Mouse (Mus musculus): Measurements from ENCODE around the gene Fgr. TPM values are rescaled to one million over a fixed set of nuclear protein-coding genes. Genes with fewer than 3 reads are reported as not detected.

The Fgr gene
- total and polyA plus RNA-seq, 2 experiments from 2014 or later: 0.19 to 0.33 TPM

DNA sequence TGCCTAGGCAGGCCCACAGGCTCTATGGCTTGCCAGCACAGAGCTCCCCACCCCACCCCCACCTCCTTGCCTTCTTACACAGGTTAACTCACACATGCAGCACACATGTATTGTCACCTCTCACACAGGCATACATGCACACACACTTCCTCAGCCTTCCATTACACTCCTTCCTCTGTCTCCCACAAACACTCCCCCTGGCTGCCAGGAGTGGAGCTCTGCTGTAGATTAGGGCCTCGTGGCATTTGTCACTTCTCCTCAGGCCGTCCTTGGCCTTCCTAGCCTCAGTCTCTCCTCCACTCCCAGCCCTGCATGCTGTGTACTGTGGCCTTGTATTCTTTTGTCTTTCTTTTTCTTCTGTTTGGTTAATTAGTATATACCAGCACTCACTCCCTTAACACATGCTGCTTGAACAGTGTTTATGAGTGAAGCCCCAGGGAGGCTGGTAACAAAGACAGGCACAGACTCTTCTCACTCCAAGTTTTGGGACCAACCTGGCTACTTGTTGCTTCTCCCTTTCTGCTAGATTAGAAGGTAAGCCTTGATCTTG, 53.0 kb downstream of the Fgr start:
- H3K4me1 ChIP-seq (ENCODE audit: insufficient read depth, low read length): peaks cover 26% of the 10 kb centered on the region; the same call in 1 of the 2 replicates
- ATAC-seq (ENCODE audit: low FRiP score): no peak

DNA sequence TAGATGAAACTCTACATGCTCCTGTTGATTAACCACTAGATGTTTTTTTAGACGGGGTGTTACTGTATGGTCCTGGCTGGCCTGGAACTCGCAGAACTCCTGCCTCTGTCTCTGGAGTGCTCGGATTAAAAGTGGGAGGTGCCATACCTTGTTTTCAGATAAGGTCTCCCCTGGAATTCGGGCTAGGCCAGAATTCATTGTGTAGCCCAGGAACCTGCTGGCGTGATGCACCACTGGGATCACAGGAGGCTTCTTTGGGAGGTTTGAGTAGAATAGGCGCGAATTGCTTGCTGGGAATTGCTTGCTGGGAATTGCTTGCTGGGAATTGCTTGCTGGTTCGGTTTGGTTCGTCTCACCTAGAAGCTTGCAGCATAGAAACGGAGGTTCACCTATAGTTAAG, 53.8 kb downstream of the Fgr start:
- WGBS: 57% methylated on average over 10 of the region's 10 CpGs
- Histone ChIP-seq H3K4me1 (ENCODE audit: insufficient read depth, low read length) (peaks cover 18% of the 10 kb centered on the region; the same call in 1 of the 2 replicates), H3K27me3 (ENCODE audit: insufficient read depth, low read length) (no peaks in the 10 kb centered on the region), H3K4me3 (ENCODE audit: low read depth, low read length) (no peak overlapping the region), H3K27ac (ENCODE audit: low read depth, low read length) (no peak overlapping the region), H3K9me3 (ENCODE audit: low read length) (no peaks in the 10 kb centered on the region), H3K9ac (replicated peaks; ENCODE audit: low read length, poor library complexity, severe bottlenecking) (no peak overlapping the region), H3K36me3 (ENCODE audit: insufficient read depth, low read length) (peaks cover 6% of the 10 kb centered on the region; the same call in 1 of the 2 replicates), H3K4me2 (ENCODE audit: low read depth, low read length, poor library complexity, severe bottlenecking) (no peak overlapping the region)
- no peak for TF ChIP-seq CTCF (IDR thresholded peaks at IDR 0.05)
- no peak for ATAC-seq (ENCODE audit: low FRiP score)
- no peak for DNase-seq (ENCODE audit: low spot score)

More for the DNA sequence above, 53.0 kb downstream of the Fgr start:
- TF ChIP-seq CTCF (IDR thresholded peaks at IDR 0.05): peak; percentile 67
- no peak for DNase-seq (ENCODE audit: low spot score)
- peaks cover 6% of the 10 kb centered on the region; the same call in 1 of the 2 replicates for H3K36me3 ChIP-seq (ENCODE audit: insufficient read depth, low read length)
- no peak overlapping the region for H3K9ac ChIP-seq (replicated peaks; ENCODE audit: low read length, poor library complexity, severe bottlenecking)
- 14% methylated on average over 2 of the region's 2 CpGs for WGBS
- H3K9me3 ChIP-seq (ENCODE audit: low read length): no peaks in the 10 kb centered on the region
- peak overlapping the region; percentile 32; the same call in 1 of the 2 replicates for H3K27ac ChIP-seq (ENCODE audit: low read depth, low read length)
- H3K4me3 ChIP-seq (ENCODE audit: low read depth, low read length): no peak overlapping the region
- H3K27me3 ChIP-seq (ENCODE audit: insufficient read depth, low read length): no peaks in the 10 kb centered on the region
- no peak overlapping the region for H3K4me2 ChIP-seq (ENCODE audit: low read depth, low read length, poor library complexity, severe bottlenecking)

DNA sequence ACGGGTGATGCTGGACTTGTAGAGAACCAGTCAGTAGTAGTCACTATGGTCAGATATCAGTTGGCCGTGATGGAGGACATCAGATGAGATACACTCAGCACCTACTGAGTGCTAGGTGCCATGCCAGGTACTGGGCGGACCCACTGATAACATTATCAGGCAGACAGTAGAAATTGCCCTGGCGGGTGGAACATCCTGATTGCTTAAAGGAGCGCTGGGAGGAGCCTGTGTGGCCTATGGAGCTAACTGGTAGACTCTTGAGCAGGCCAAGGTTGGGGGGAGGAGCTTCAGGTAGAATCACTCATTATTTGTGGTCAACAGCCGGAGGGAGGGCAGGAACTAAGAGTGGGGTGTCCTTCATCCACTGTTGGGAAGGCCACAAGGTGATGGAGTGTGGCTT, 54.3 kb downstream of the Fgr start:
- Histone ChIP-seq H3K4me1 (ENCODE audit: insufficient read depth, low read length) (peaks cover 13% of the 10 kb centered on the region; the same call in 1 of the 2 replicates), H3K9me3 (ENCODE audit: low read length) (no peaks in the 10 kb centered on the region), H3K9ac (replicated peaks; ENCODE audit: low read length, poor library complexity, severe bottlenecking) (no peak overlapping the region), H3K36me3 (ENCODE audit: insufficient read depth, low read length) (peaks cover 6% of the 10 kb centered on the region; the same call in 1 of the 2 replicates), H3K27me3 (ENCODE audit: insufficient read depth, low read length) (no peaks in the 10 kb centered on the region), H3K4me3 (ENCODE audit: low read depth, low read length) (no peak overlapping the region), H3K4me2 (ENCODE audit: low read depth, low read length, poor library complexity, severe bottlenecking) (no peak overlapping the region), H3K27ac (ENCODE audit: low read depth, low read length) (no peak overlapping the region)
- WGBS: 93% methylated on average over 6 of the region's 6 CpGs
- no peak for TF ChIP-seq CTCF (IDR thresholded peaks at IDR 0.05)
- DNase-seq (ENCODE audit: low spot score) (no peak), ATAC-seq (ENCODE audit: low FRiP score) (no peak)

DNA sequence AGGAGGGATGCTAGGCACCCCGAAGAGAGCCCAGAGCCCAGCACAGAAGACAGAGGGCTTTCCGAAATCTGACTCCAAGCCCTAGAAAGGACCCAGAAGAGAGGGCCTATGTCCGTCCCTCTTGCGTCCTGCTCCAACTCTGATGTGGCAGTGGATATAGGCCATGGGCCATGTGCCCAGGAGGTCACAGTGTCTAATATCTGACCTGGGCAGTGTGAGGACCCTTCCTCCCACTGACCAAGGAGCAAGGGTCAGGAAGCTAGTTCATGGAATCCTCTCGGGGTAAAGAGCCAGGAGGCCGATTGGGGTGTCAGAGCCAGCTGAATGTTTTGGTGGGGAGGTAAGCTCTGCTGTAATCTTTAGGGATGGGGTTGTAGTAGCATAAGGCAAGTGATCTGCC, 55.0 kb downstream of the Fgr start:
- TF ChIP-seq CTCF (IDR thresholded peaks at IDR 0.05): no peak
- H3K36me3 ChIP-seq (ENCODE audit: insufficient read depth, low read length): peaks cover 6% of the 10 kb centered on the region; the same call in 1 of the 2 replicates
- no peak for DNase-seq (ENCODE audit: low spot score)
- peaks cover 10% of the 10 kb centered on the region; the same call in 1 of the 2 replicates for H3K4me1 ChIP-seq (ENCODE audit: insufficient read depth, low read length)
- 82% methylated on average over 6 of the region's 6 CpGs for WGBS
- ATAC-seq (ENCODE audit: low FRiP score): no peak
- no peak overlapping the region for H3K4me3 ChIP-seq (ENCODE audit: low read depth, low read length)
- H3K9me3 ChIP-seq (ENCODE audit: low read length): no peaks in the 10 kb centered on the region
- no peak overlapping the region for H3K27ac ChIP-seq (ENCODE audit: low read depth, low read length)
- H3K9ac ChIP-seq (replicated peaks; ENCODE audit: low read length, poor library complexity, severe bottlenecking): no peak overlapping the region
- no peaks in the 10 kb centered on the region for H3K27me3 ChIP-seq (ENCODE audit: insufficient read depth, low read length)
- no peak overlapping the region for H3K4me2 ChIP-seq (ENCODE audit: low read depth, low read length, poor library complexity, severe bottlenecking)

DNA sequence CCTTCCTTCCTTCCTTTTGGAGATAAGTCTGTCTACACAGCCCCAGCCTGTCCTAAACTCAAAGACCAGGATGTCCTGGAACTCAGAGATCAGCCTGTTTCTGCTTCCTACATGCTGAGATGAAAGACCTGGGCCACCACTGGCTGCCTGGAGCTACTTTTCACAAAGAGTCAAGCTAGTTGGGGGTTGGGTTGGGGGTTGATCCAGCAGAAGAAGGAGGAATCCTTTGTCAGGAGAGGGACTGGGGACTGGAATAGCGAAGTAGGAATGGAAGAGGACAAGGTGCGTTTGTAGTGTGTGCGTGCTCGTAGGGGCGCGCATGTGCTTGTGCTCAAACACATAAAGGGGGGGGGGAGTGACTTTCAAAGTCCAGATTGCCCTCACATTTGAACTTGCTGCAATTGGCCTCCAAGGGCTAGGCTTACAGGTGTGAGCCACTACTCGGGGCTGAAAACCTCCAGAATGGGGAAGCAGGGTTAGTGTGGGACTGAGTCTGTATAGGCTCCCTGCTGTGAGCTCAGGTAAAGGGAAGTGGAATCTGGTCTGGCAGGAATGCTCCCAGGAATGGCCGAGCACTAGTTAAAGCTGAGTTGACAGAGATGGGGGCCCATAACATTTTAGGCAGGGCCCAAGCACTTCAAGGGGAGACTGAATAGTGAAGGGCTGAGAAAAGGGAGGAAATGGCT, 58.7 kb downstream of the Fgr start:
- TF ChIP-seq CTCF (IDR thresholded peaks at IDR 0.05): no peak
- WGBS: 94% methylated on average over 8 of the region's 8 CpGs
- H3K27ac ChIP-seq (ENCODE audit: low read depth, low read length): no peak overlapping the region
- no peak for DNase-seq (ENCODE audit: low spot score)
- peaks cover 4% of the 10 kb centered on the region; the same call in 1 of the 2 replicates for H3K4me1 ChIP-seq (ENCODE audit: insufficient read depth, low read length)
- no peaks in the 10 kb centered on the region for H3K27me3 ChIP-seq (ENCODE audit: insufficient read depth, low read length)
- H3K4me2 ChIP-seq (ENCODE audit: low read depth, low read length, poor library complexity, severe bottlenecking): no peak overlapping the region
- ATAC-seq (ENCODE audit: low FRiP score): no peak
- H3K36me3 ChIP-seq (ENCODE audit: insufficient read depth, low read length): peaks cover 4% of the 10 kb centered on the region; the same call in 1 of the 2 replicates
- H3K9ac ChIP-seq (replicated peaks; ENCODE audit: low read length, poor library complexity, severe bottlenecking): no peak overlapping the region
- H3K4me3 ChIP-seq (ENCODE audit: low read depth, low read length): no peak overlapping the region
- no peaks in the 10 kb centered on the region for H3K9me3 ChIP-seq (ENCODE audit: low read length)

DNA sequence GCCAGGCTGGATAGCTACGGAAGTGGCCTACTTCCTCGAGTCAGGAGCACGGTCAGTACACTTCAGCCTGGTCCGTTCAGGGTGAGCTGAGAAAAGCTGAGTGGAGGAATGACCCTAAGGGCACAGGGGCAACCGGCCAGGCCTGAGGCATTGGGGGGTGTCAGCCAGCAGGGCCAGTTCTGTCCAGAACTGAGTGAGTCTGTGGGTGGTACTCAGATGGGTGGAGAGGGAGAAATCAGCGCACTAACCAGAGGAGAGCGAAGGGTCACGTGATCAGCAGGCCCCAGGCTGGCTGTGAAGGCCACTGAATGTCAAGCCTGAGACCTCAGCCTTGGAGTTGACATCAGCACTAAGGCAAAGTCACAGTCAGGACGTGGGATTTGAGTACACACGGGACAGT, 60.6 kb downstream of the Fgr start:
- Histone ChIP-seq H3K4me2 (ENCODE audit: low read depth, low read length, poor library complexity, severe bottlenecking) (no peak overlapping the region), H3K9me3 (ENCODE audit: low read length) (no peaks in the 10 kb centered on the region), H3K27ac (ENCODE audit: low read depth, low read length) (no peak overlapping the region), H3K9ac (replicated peaks; ENCODE audit: low read length, poor library complexity, severe bottlenecking) (no peak overlapping the region), H3K27me3 (ENCODE audit: insufficient read depth, low read length) (no peaks in the 10 kb centered on the region), H3K4me3 (ENCODE audit: low read depth, low read length) (no peak overlapping the region), H3K36me3 (ENCODE audit: insufficient read depth, low read length) (peaks cover 4% of the 10 kb centered on the region; the same call in 1 of the 2 replicates), H3K4me1 (ENCODE audit: insufficient read depth, low read length) (peaks cover 16% of the 10 kb centered on the region)
- ATAC-seq (ENCODE audit: low FRiP score) (no peak), DNase-seq (ENCODE audit: low spot score) (no peak)
- WGBS: 80% methylated on average over 10 of the region's 10 CpGs
- no peak for TF ChIP-seq CTCF (IDR thresholded peaks at IDR 0.05)

All from midbrain, postnatal 0 days (tissue).